Mouse (Mus musculus) liver, embryonic 14.5 days (tissue): ENCODE measurements around the gene Tmed4. TPM values are rescaled to one million over a fixed set of nuclear protein-coding genes. Genes with fewer than 3 reads are reported as not detected.

Source experiments
- ATAC-seq: fragments of 200-750 bp; cut with Nextera tagmentation; 2 replicates; pipeline ENCODE4 v1.8.0; 2017; ENCODE audit warnings: moderate number of reproducible peaks, mild to moderate bottlenecking, moderate library complexity; ENCODE audit not compliant: insufficient read depth
- DNase-seq, 3 experiments: peaks; one replicate each; pipeline ENCODE4 v3.0.0-alpha.2; 2012 to 2013; ENCODE audit warnings: low read depth in 3 of 3, low spot score in 3 of 3
- H3K27ac ChIP-seq: fragments of 300-500 bp; sonication (generic); 2 replicates; pipeline ENCODE4 v1.5.1; 2014; ENCODE audit warnings: moderate library complexity, mild to moderate bottlenecking, control low read depth, inconsistent platforms
- H3K27me3 ChIP-seq: fragments of 300-500 bp; sonication (generic); 2 replicates; pipeline ENCODE4 v1.6.1; 2014; ENCODE audit warnings: mild to moderate bottlenecking, low read length, moderate library complexity; ENCODE audit not compliant: control insufficient read depth, insufficient read depth
- H3K36me3 ChIP-seq: fragments of 300-500 bp; sonication (generic); replicated peaks from 2 replicates; pipeline ENCODE4 v1.6.1; 2014; ENCODE audit warnings: low read depth; ENCODE audit not compliant: control insufficient read depth, insufficient read depth
- H3K4me1 ChIP-seq, 2 experiments: fragments of 200-500 bp in 1 of 2; fragments of 300-500 bp in 1 of 2; sonication (generic) in 1 of 2; replicated peaks; 2 replicates each; pipeline ENCODE4 v1.6.1; 2012 to 2014; ENCODE audit warnings: antibody characterized with exemption in 1 of 2, inconsistent platforms in 1 of 2, low read length in 1 of 2; ENCODE audit not compliant: control insufficient read depth in 2 of 2, insufficient read depth in 2 of 2
- H3K4me2 ChIP-seq: fragments of 300-500 bp; sonication (generic); 2 replicates; pipeline ENCODE4 v1.6.1; 2014; ENCODE audit warnings: low read depth, mild to moderate bottlenecking, control low read depth, moderate library complexity
- H3K4me3 ChIP-seq, 2 experiments: fragments of 200-500 bp in 1 of 2; fragments of 300-500 bp in 1 of 2; sonication (generic) in 1 of 2; 2 replicates each; pipeline ENCODE4 v1.5.1; 2012 to 2014; ENCODE audit warnings: low read depth in 2 of 2, low read length in 2 of 2, mild to moderate bottlenecking in 2 of 2, control low read depth in 1 of 2, inconsistent platforms in 1 of 2, moderate library complexity in 1 of 2; ENCODE audit not compliant: insufficient read depth in 1 of 2
- H3K9ac ChIP-seq: fragments of 300-500 bp; sonication (generic); replicated peaks from 2 replicates; pipeline ENCODE4 v1.6.1; 2014; ENCODE audit warnings: mild to moderate bottlenecking, control low read depth, moderate library complexity
- H3K9me3 ChIP-seq: fragments of 300-500 bp; sonication (generic); 2 replicates; pipeline ENCODE4 v1.6.1; 2016; ENCODE audit warnings: low read length, mixed read lengths; ENCODE audit not compliant: control insufficient read depth
- CTCF ChIP-seq: IDR thresholded peaks from 2 replicates; pipeline ENCODE4 v1.5.1; 2016; ENCODE audit warnings: antibody characterized with exemption, low read depth, control low read depth
- EP300 ChIP-seq: IDR thresholded peaks from 2 replicates; pipeline ENCODE4 v1.6.1; 2016; ENCODE audit warnings: antibody characterized with exemption, low read depth
- WGBS: fragments of 180-500 bp; shearing (Covaris S2); extraction: QIAGEN DNeasy Blood & Tissue Kit; methylation state at CpG from one replicate; pipeline ENCODE4 v1.1.7; 2014; ENCODE audit not compliant: insufficient replicate concordance; 5-methylcytosine and 5-hydroxymethylcytosine counted together
- polyA plus RNA-seq, 2 experiments: library from polyadenylated mRNA; depleted of rRNA in 1 of 2; stranded (reverse) in 1 of 2; unstranded in 1 of 2; fragments of >200 nt; fragmentation: Nextera tagmentation in 1 of 2; extraction: Ambion mirVana in 1 of 2; gene quantifications; 2 replicates each; pipeline versions ENCODE4 v1.2.1 to v1.2.3; 2012 to 2014

Tmed4 gene
- polyA plus RNA-seq, 2 experiments = 28.3 to 37.4 TPM

- H3K36me3 ChIP-seq = no peaks in the 10 kb centered on the region
- H3K4me1 ChIP-seq = no peaks in the 10 kb centered on the region
- DNase-seq (no peak), ATAC-seq (no peak)
- no peak overlapping the region for H3K27ac ChIP-seq
- no peak overlapping the region for H3K4me3 ChIP-seq
- no peaks in the 10 kb centered on the region for H3K27me3 ChIP-seq
- no peak for TF ChIP-seq EP300
- TF ChIP-seq CTCF = peak; percentile 12; the same call in 1 of the 2 replicates
- no peak overlapping the region for H3K4me2 ChIP-seq
- no peak overlapping the region for H3K9ac ChIP-seq
- no peaks in the 10 kb centered on the region for H3K9me3 ChIP-seq
- 75% methylated on average over 10 of the region's 10 CpGs for WGBS
Observed at GRCm38 (mm10) chr11:6222187-6222586, 52.5 kb downstream of the Tmed4 start.

Other genes starting within 250 kb of the Tmed4 start
- gene Camk2b, start 208.5 kb downstream of the Tmed4 start, polyA plus RNA-seq (2012; rRNA removed) = 0.40 and 0.63 TPM in 2 replicates
- 0.40 and 0.55 TPM in 2 replicates for gene Camk2b, start 208.5 kb downstream of the Tmed4 start, polyA plus RNA-seq (2014; fragmentation: Nextera tagmentation; extraction: Ambion mirVana)
- 0.04 and 0.05 TPM in 2 replicates for gene A730071L15Rik, start 74.8 kb downstream of the Tmed4 start, polyA plus RNA-seq (2012; rRNA removed)
- not detected in 2 replicates for gene A730071L15Rik, start 74.8 kb downstream of the Tmed4 start, polyA plus RNA-seq (2014; fragmentation: Nextera tagmentation; extraction: Ambion mirVana)
- 10.2 TPM in 2 replicates for gene Nudcd3, start 74.5 kb downstream of the Tmed4 start, polyA plus RNA-seq (2012; rRNA removed)
- gene Nudcd3, start 74.5 kb downstream of the Tmed4 start, polyA plus RNA-seq (2014; fragmentation: Nextera tagmentation; extraction: Ambion mirVana) = 9.3 and 11.9 TPM in 2 replicates
- gene Npc1l1, start 44.7 kb downstream of the Tmed4 start, polyA plus RNA-seq (2012; rRNA removed) = 0.11 and 0.13 TPM in 2 replicates
- 0.08 and 0.19 TPM in 2 replicates for gene Npc1l1, start 44.7 kb downstream of the Tmed4 start, polyA plus RNA-seq (2014; fragmentation: Nextera tagmentation; extraction: Ambion mirVana)
- gene Ddx56, start 7.1 kb downstream of the Tmed4 start, polyA plus RNA-seq (2012; rRNA removed) = 25.4 and 28.7 TPM in 2 replicates
- gene Ddx56, start 7.1 kb downstream of the Tmed4 start, polyA plus RNA-seq (2014; fragmentation: Nextera tagmentation; extraction: Ambion mirVana) = 45.8 and 53.4 TPM in 2 replicates
- 38.6 and 41.8 TPM in 2 replicates for gene Ogdh, start 16.8 kb upstream of the Tmed4 start, polyA plus RNA-seq (2012; rRNA removed)
- gene Ogdh, start 16.8 kb upstream of the Tmed4 start, polyA plus RNA-seq (2014; fragmentation: Nextera tagmentation; extraction: Ambion mirVana) = 60.6 and 72.8 TPM in 2 replicates
- gene Zmiz2, start 114.2 kb upstream of the Tmed4 start, polyA plus RNA-seq (2012; rRNA removed) = 7.3 and 9.4 TPM in 2 replicates
- 3.9 and 4.1 TPM in 2 replicates for gene Zmiz2, start 114.2 kb upstream of the Tmed4 start, polyA plus RNA-seq (2014; fragmentation: Nextera tagmentation; extraction: Ambion mirVana)
- 1,485 and 1,780 TPM in 2 replicates for gene Ppia, start 140.6 kb upstream of the Tmed4 start, polyA plus RNA-seq (2012; rRNA removed)
- 3,165 and 3,291 TPM in 2 replicates for gene Ppia, start 140.6 kb upstream of the Tmed4 start, polyA plus RNA-seq (2014; fragmentation: Nextera tagmentation; extraction: Ambion mirVana)
- 35.2 and 44.2 TPM in 2 replicates for gene H2afv, start 169.6 kb upstream of the Tmed4 start, polyA plus RNA-seq (2012; rRNA removed)
- gene H2afv, start 169.6 kb upstream of the Tmed4 start, polyA plus RNA-seq (2014; fragmentation: Nextera tagmentation; extraction: Ambion mirVana) = 117 and 119 TPM in 2 replicates
- 4.1 and 6.2 TPM in 2 replicates for gene Purb, start 201.0 kb upstream of the Tmed4 start, polyA plus RNA-seq (2012; rRNA removed)
- gene Purb, start 201.0 kb upstream of the Tmed4 start, polyA plus RNA-seq (2014; fragmentation: Nextera tagmentation; extraction: Ambion mirVana) = 6.2 TPM in 2 replicates
- gene Myo1g, start 246.1 kb upstream of the Tmed4 start, polyA plus RNA-seq (2012; rRNA removed) = 5.7 and 7.0 TPM in 2 replicates
- gene Myo1g, start 246.1 kb upstream of the Tmed4 start, polyA plus RNA-seq (2014; fragmentation: Nextera tagmentation; extraction: Ambion mirVana) = 5.4 and 5.7 TPM in 2 replicates